Mouse (Mus musculus): ENCODE data around the gene Osgin1. TPM values are rescaled to one million over a fixed set of nuclear protein-coding genes. Genes with fewer than 3 reads are reported as not detected.
A peak's percentile ranks its signal among the peaks of the same experiment; 100 is the strongest.

Osgin1 gene
- polyA plus RNA-seq, 2 experiments = 17.0 to 18.8 TPM

DNA sequence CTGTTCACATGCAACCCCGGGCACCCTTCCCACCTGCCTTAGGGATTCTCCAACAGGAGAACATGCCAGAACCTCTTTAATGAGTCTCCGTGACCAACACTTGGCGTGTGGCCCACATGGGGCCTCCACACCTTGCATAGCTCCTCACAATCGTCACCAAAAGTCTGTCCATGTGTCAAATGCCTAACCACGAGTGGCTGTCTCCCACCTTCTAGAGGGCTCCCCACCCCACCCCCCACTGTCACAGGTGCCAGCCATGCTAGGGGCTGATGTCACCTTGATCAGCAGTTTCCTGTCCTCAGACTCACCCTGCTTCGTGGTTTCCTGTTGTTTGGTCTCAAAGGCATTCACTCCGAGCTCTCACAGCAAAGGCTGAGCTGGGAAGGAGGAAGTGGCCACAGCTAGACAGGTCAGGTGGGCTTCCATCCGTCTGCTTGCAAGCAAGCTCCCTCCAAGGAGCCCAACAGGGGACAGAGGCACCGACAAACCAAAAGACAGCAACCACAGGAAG, 10.2 kb upstream of the Osgin1 start:
- 20% methylated on average over 9 of the region's 9 CpGs for WGBS (ENCODE audit: insufficient replicate concordance)
- Histone ChIP-seq H3K9ac (replicated peaks) (no peak overlapping the region), H3K4me2 (ENCODE audit: low read depth) (peak overlapping the region; percentile 23), H3K4me3 (ENCODE audit: insufficient read depth in 1 of 2, low read depth in 2 of 2, low read length in 2 of 2) (0 out of 4 replicates have a peak overlapping the region, but pooled peaks of 1 of the 2 experiments have one; percentile 1), H3K36me3 (replicated peaks; ENCODE audit: control insufficient read depth, insufficient read depth, low read depth) (no peaks in the 10 kb centered on the region), H3K4me1 (replicated peaks; ENCODE audit: control insufficient read depth in 2 of 2, insufficient read depth in 2 of 2, low read length in 1 of 2) (peaks cover 0 to 16% of the 10 kb centered on the region in 2 experiments; a peak in 1 of 4 replicates), H3K27me3 (ENCODE audit: control insufficient read depth, insufficient read depth, low read length) (no peaks in the 10 kb centered on the region), H3K9me3 (ENCODE audit: control insufficient read depth, low read length) (no peaks in the 10 kb centered on the region), H3K27ac (no peak overlapping the region)
- DNase-seq (ENCODE audit: low read depth in 3 of 3, low spot score in 3 of 3) (no peak), ATAC-seq (ENCODE audit: insufficient read depth) (peak; percentile 27; the same call in 1 of the 2 replicates)
- no peak for TF ChIP-seq EP300 (IDR thresholded peaks at IDR 0.05; ENCODE audit: low read depth)
- TF ChIP-seq CTCF (IDR thresholded peaks at IDR 0.05; ENCODE audit: low read depth) = no peak

DNA sequence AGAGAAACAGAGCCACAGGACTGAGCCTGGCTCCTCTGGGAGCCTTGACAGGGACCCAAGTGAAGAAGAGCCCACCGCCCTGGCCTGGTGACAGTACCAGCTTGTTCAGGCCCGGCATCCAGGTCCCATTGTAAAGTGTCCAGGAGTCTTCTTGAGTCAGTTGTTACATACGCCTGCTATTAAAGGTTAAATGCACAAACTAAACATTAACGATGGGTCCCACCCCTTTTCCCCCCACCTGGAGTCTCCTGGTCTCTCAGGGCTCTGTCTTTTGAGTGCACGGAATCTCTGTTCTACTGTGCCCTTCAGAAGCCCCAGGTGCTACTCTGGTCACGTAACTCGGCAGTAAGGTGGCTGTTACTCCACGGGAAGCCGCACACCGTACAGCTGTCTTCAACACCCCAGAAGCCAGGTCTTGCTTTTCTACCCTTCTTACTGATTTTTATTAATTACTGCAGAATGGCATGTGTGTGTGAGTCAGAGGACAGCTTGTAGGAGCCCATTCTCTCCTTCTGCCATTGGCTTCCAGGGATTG, 9.7 kb upstream of the Osgin1 start:
- peaks cover 0 to 20% of the 10 kb centered on the region in 2 experiments; a peak in 1 of 4 replicates for H3K4me1 ChIP-seq (replicated peaks; ENCODE audit: control insufficient read depth in 2 of 2, insufficient read depth in 2 of 2, low read length in 1 of 2)
- no peak for ATAC-seq (ENCODE audit: insufficient read depth)
- H3K4me3 ChIP-seq (ENCODE audit: insufficient read depth in 1 of 2, low read depth in 2 of 2, low read length in 2 of 2) = no peak overlapping the region
- H3K9me3 ChIP-seq (ENCODE audit: control insufficient read depth, low read length) = no peaks in the 10 kb centered on the region
- no peaks in the 10 kb centered on the region for H3K36me3 ChIP-seq (replicated peaks; ENCODE audit: control insufficient read depth, insufficient read depth, low read depth)
- no peak for DNase-seq (ENCODE audit: low read depth in 3 of 3, low spot score in 3 of 3)
- H3K9ac ChIP-seq (replicated peaks) = no peak overlapping the region
- 42% methylated on average over 10 of the region's 10 CpGs for WGBS (ENCODE audit: insufficient replicate concordance)
- peak overlapping the region; percentile 28 for H3K4me2 ChIP-seq (ENCODE audit: low read depth)
- no peak for TF ChIP-seq EP300 (IDR thresholded peaks at IDR 0.05; ENCODE audit: low read depth)
- TF ChIP-seq CTCF (IDR thresholded peaks at IDR 0.05; ENCODE audit: low read depth) = no peak
- H3K27ac ChIP-seq = no peak overlapping the region; the same call in 1 of the 2 replicates
- no peaks in the 10 kb centered on the region for H3K27me3 ChIP-seq (ENCODE audit: control insufficient read depth, insufficient read depth, low read length)

DNA sequence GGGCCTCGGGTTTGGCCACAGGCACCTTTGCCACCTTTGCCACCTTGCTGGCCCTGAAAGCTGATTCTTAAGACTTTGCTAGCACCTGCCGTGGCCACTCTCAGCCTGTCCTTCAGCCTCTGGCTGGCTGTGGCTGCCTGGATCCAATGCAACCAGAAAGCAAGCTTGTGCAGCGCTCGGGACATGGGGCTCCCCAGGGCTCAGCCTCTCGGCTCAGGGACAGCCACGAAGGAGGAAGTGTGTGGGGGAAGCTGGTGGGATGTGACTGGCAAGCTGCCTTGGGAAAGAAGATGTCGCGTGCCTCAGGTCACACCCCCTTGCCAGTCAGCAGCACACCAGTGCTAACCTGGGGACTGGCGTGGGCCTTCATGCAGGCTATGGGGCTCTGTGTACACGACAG, 9.2 kb upstream of the Osgin1 start:
- no peak overlapping the region for H3K27ac ChIP-seq
- H3K4me2 ChIP-seq (ENCODE audit: low read depth) = peak overlapping the region; percentile 28
- H3K36me3 ChIP-seq (replicated peaks; ENCODE audit: control insufficient read depth, insufficient read depth, low read depth) = no peaks in the 10 kb centered on the region
- DNase-seq (ENCODE audit: low read depth in 3 of 3, low spot score in 3 of 3) = no peak
- 27% methylated on average over 10 of the region's 10 CpGs for WGBS (ENCODE audit: insufficient replicate concordance)
- H3K9me3 ChIP-seq (ENCODE audit: control insufficient read depth, low read length) = no peaks in the 10 kb centered on the region
- H3K9ac ChIP-seq (replicated peaks) = no peak overlapping the region
- no peak for ATAC-seq (ENCODE audit: insufficient read depth)
- TF ChIP-seq EP300 (IDR thresholded peaks at IDR 0.05; ENCODE audit: low read depth) = no peak
- TF ChIP-seq CTCF (IDR thresholded peaks at IDR 0.05; ENCODE audit: low read depth) = no peak
- H3K4me3 ChIP-seq (ENCODE audit: insufficient read depth in 1 of 2, low read depth in 2 of 2, low read length in 2 of 2) = no peak overlapping the region
- H3K27me3 ChIP-seq (ENCODE audit: control insufficient read depth, insufficient read depth, low read length) = no peaks in the 10 kb centered on the region
- peaks cover 0 to 21% of the 10 kb centered on the region in 2 experiments; a peak in 1 of 4 replicates for H3K4me1 ChIP-seq (replicated peaks; ENCODE audit: control insufficient read depth in 2 of 2, insufficient read depth in 2 of 2, low read length in 1 of 2)

DNA sequence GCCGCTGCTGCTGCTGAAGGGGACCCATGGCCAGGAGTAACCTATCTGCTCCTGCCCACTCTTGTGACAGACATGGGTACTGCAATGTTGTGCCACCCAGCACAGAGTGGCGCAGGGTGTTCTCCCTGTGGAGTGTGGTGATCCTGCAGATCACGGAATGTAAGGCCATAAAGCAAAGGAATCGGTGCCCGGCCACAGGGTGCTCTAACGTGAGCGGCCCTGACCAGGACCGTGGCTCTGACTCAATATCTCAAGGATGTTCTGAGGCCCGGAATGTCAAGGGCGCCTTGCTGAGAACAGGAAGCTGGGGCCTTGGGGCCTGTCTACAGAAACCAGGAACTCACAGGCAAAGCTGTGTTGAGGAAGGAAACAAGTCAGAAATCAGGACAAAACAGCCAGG, 8.4 kb upstream of the Osgin1 start:
- ATAC-seq (ENCODE audit: insufficient read depth) (no peak), DNase-seq (ENCODE audit: low read depth in 3 of 3, low spot score in 3 of 3) (no peak)
- no peak overlapping the region for H3K27ac ChIP-seq
- H3K36me3 ChIP-seq (replicated peaks; ENCODE audit: control insufficient read depth, insufficient read depth, low read depth) = no peaks in the 10 kb centered on the region
- WGBS (ENCODE audit: insufficient replicate concordance) = 23% methylated on average over 10 of the region's 10 CpGs
- H3K9ac ChIP-seq (replicated peaks) = no peak overlapping the region
- no peaks in the 10 kb centered on the region for H3K27me3 ChIP-seq (ENCODE audit: control insufficient read depth, insufficient read depth, low read length)
- no peaks in the 10 kb centered on the region for H3K9me3 ChIP-seq (ENCODE audit: control insufficient read depth, low read length)
- no peak overlapping the region for H3K4me3 ChIP-seq (ENCODE audit: insufficient read depth in 1 of 2, low read depth in 2 of 2, low read length in 2 of 2)
- no peak overlapping the region for H3K4me2 ChIP-seq (ENCODE audit: low read depth)
- TF ChIP-seq EP300 (IDR thresholded peaks at IDR 0.05; ENCODE audit: low read depth) (no peak), CTCF (IDR thresholded peaks at IDR 0.05; ENCODE audit: low read depth) (peak; percentile 29; the same call in 1 of the 2 replicates)
- H3K4me1 ChIP-seq (replicated peaks; ENCODE audit: control insufficient read depth in 2 of 2, insufficient read depth in 2 of 2, low read length in 1 of 2) = peaks cover 0 to 21% of the 10 kb centered on the region in 2 experiments; a peak in 1 of 4 replicates

DNA sequence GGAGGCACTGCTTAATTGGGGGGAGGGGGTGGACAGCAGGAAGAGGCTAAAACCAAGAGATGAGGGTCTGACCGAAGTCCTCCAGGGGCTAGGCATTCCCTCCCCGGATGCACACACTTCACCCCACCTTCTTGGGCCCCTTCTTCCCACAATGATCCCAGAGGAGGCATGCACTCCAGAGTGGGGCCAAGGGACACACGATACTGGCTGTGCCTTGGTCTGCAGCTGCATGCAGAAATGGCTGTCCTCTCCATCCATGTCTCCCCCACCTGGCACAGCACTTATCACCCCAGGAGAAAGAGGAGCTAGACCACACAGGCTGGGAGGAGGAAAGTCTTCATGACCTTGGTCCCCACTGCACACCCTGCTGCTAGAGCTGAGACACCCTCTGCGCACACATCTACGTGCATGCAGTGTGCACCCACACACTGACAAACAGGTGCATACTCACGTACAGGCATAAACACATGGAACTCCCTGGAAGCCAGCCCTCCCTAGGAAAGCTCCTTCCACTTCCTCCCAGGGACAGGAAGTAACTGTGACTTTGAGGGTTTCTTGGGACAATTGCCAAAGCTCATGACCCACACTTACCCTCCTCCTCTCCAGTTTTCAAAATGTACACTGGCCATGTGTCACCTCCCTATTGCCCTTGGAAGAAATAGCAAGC, 7.7 kb upstream of the Osgin1 start:
- H3K27ac ChIP-seq = no peak overlapping the region
- no peaks in the 10 kb centered on the region for H3K36me3 ChIP-seq (replicated peaks; ENCODE audit: control insufficient read depth, insufficient read depth, low read depth)
- DNase-seq (ENCODE audit: low read depth in 3 of 3, low spot score in 3 of 3) (no peak), ATAC-seq (ENCODE audit: insufficient read depth) (no peak)
- 40% methylated on average over 6 of the region's 6 CpGs for WGBS (ENCODE audit: insufficient replicate concordance)
- no peak for TF ChIP-seq CTCF (IDR thresholded peaks at IDR 0.05; ENCODE audit: low read depth)
- no peak for TF ChIP-seq EP300 (IDR thresholded peaks at IDR 0.05; ENCODE audit: low read depth)
- H3K4me2 ChIP-seq (ENCODE audit: low read depth) = peak overlapping the region; percentile 31; the same call in 1 of the 2 replicates
- H3K4me3 ChIP-seq (ENCODE audit: insufficient read depth in 1 of 2, low read depth in 2 of 2, low read length in 2 of 2) = no peak overlapping the region
- no peak overlapping the region for H3K9ac ChIP-seq (replicated peaks)
- H3K27me3 ChIP-seq (ENCODE audit: control insufficient read depth, insufficient read depth, low read length) = no peaks in the 10 kb centered on the region
- peaks cover 0 to 23% of the 10 kb centered on the region in 2 experiments; a peak in 1 of 4 replicates for H3K4me1 ChIP-seq (replicated peaks; ENCODE audit: control insufficient read depth in 2 of 2, insufficient read depth in 2 of 2, low read length in 1 of 2)
- H3K9me3 ChIP-seq (ENCODE audit: control insufficient read depth, low read length) = no peaks in the 10 kb centered on the region

All from liver, embryonic 14.5 days (tissue).